Mouse (Mus musculus): ENCODE results near the gene Ccdc66. TPM values are rescaled to one million over a fixed set of nuclear protein-coding genes. Genes with fewer than 3 reads are reported as not detected.

Ccdc66 gene
- polyA plus RNA-seq, 1 experiment from 2014 or later: 11.1 TPM

GRCm38 (mm10) chr14:27436116-27436515 lies 72.1 kb downstream of the Ccdc66 start:
- no peak overlapping the region for H3K4me2 ChIP-seq
- WGBS: 94% methylated on average over 1 of the region's 1 CpGs
- no peak overlapping the region for H3K4me3 ChIP-seq
- H3K27me3 ChIP-seq: no peaks in the 10 kb centered on the region
- no peaks in the 10 kb centered on the region for H3K4me1 ChIP-seq
- peaks cover 32% of the 10 kb centered on the region for H3K36me3 ChIP-seq
- no peak for ATAC-seq (ENCODE audit: insufficient number of reproducible peaks, low FRiP score, low TSS enrichment, low read depth)
- no peak overlapping the region for H3K27ac ChIP-seq
- no peaks in the 10 kb centered on the region; the same call in 1 of the 2 replicates for H3K9me3 ChIP-seq
- H3K9ac ChIP-seq: no peak overlapping the region

GRCm38 (mm10) chr14:27432064-27432463 lies 76.2 kb downstream of the Ccdc66 start:
- WGBS: 99% methylated on average over 2 of the region's 2 CpGs

More at GRCm38 (mm10) chr14:27432064-27432463, 76.2 kb downstream of the Ccdc66 start:
- no peak overlapping the region for H3K9ac ChIP-seq
- H3K9me3 ChIP-seq: peaks cover 9% of the 10 kb centered on the region; the same call in 1 of the 2 replicates
- peaks cover 29% of the 10 kb centered on the region for H3K36me3 ChIP-seq
- peaks cover 8% of the 10 kb centered on the region; the same call in 1 of the 2 replicates for H3K4me1 ChIP-seq
- no peak for ATAC-seq (ENCODE audit: insufficient number of reproducible peaks, low FRiP score, low TSS enrichment, low read depth)
- no peak overlapping the region for H3K27ac ChIP-seq
- H3K27me3 ChIP-seq: no peaks in the 10 kb centered on the region
- no peak overlapping the region for H3K4me3 ChIP-seq
- H3K4me2 ChIP-seq: no peak overlapping the region

Other genes starting within 250 kb of the Ccdc66 start
- gene Fam208a, start 79.6 kb downstream of the Ccdc66 start, polyA plus RNA-seq (2015; fragmentation: Nextera tagmentation; extraction: Ambion mirVana): 10.3 and 12.5 TPM in 2 replicates
- 5.3 and 6.1 TPM in 2 replicates for gene Erc2, start 114.0 kb upstream of the Ccdc66 start, polyA plus RNA-seq (2015; fragmentation: Nextera tagmentation; extraction: Ambion mirVana)

Measured in limb, embryonic 15.5 days (tissue).